Mouse (Mus musculus) left cerebral cortex, postnatal 10 days (tissue): ENCODE data around the gene Mt4. TPM values are rescaled to one million over a fixed set of nuclear protein-coding genes. Genes with fewer than 3 reads are reported as not detected.
A peak's percentile ranks its signal among the peaks of the same experiment; 100 is the strongest.

Source experiments
- DNase-seq, 2 experiments: peaks; one replicate each; pipeline ENCODE4 v3.0.0; 2021 to 2022; ENCODE audit warnings: low spot score in 2 of 2, mixed read lengths in 1 of 2; ENCODE audit errors: extremely low spot score in 1 of 2
- intact Hi-C: fragments of 180-260 bp; cut with DNase I; formaldehyde crosslinking; loops from one replicate; pipeline ENCODE4 v1.15.1; 2025
- total RNA-seq, 2 experiments: library from RNA; stranded (reverse); gene quantifications; 2 replicates each; pipeline ENCODE4 v1.2.3; 2021

Mt4 gene
- total RNA-seq, 2 experiments from 2014 or later, result not detected

DNA sequence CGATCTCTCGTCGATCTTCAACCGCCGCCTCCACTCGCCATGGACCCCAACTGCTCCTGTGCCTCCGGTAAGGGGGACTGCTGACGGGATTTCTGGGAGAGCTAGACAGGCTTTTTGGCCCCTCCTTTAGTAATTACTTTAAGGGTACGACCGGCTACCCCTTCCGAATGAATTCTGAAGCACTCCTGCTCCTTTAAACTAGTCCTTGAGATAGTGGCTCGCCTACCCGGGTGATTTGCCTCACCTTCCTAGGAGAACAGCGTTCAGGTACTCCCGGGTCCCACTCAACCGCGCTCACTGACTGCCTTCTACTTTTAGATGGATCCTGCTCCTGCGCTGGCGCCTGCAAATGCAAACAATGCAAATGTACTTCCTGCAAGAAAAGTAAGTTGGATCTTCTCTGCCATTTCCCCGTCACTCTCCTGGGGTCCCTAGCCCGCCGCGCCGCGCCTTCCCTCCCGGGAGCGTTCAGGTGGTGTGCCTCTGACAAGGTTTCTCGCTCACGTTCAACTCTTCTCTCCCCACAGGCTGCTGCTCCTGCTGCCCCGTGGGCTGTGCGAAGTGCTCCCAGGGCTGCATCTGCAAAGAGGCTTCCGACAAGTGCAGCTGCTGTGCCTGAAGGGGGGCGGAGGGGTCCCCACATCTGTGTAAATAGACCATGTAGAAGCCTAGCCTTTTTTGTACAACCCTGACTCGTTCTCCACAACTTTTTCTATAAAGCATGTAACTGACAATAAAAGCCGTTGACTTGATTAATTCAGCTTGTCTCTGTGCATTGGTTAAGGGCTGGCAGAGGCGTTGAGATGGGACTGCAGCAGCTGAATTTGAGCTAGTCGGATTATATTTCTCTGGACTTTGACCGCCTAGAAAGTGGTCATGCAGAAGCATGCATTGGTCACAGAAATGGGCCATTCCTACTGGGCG is 36.1 kb downstream of the Mt4 start:
- intact Hi-C loops, result no loop called here
- DNase-seq, result peak in 1 of 2 experiments; percentile 43

DNA sequence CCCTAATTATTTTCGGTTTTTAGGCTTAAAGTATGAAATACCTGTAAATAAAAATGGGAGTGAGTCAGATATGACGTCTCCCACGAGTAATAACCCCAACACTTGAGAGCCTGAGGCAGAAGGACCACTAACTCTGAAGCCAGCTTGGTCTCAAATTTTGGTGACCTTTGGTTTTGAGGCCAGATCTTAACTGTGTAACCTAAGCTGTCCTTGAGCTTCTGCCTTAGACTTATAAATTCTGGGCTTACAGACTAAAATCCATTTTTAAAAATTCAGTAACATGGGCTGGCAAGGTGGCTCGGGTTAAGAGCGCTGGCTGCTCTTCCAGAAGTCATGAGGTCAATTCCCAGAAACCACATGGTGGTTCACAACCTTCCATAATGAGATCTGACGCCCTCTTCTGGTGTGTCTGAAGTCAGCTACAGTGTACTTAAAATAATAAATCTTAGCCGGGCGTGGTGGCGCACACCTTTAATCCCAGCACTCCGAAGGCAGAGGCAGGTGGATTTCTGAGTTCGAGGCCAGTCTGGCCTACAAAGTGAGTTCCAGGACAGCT is 36.9 kb downstream of the Mt4 start:
- intact Hi-C loops, result no loop called here
- DNase-seq, result no peak

DNA sequence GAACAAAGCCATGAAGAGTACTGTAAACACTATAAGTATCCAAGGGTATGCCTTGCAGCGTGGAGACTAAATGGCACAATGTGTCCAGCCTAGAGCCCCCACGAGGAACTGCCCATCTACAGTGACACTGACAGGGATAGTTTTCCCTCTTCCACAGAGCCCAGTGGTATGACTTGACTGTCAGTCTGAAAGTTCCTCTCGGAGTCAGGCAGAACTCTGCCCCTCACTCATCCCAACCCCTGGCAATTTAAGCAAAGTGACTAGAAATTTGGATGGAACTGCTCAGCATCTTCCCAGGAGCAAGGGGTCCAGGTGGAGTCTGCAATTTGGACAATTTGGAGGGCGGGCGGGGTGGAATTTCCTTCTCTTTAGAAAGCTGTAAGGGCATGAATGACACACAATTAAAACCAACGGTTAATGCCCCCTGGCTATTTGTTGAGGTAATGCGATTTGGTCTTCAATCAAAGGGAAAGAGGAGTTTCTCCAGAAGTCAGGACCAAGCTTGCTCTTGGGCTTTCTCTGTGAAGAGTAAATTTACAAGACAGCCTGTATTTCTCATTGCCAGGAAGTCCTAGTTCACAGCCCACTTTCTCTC is 37.7 kb downstream of the Mt4 start:
- DNase-seq, result no peak
- intact Hi-C loops, result no loop called here

DNA sequence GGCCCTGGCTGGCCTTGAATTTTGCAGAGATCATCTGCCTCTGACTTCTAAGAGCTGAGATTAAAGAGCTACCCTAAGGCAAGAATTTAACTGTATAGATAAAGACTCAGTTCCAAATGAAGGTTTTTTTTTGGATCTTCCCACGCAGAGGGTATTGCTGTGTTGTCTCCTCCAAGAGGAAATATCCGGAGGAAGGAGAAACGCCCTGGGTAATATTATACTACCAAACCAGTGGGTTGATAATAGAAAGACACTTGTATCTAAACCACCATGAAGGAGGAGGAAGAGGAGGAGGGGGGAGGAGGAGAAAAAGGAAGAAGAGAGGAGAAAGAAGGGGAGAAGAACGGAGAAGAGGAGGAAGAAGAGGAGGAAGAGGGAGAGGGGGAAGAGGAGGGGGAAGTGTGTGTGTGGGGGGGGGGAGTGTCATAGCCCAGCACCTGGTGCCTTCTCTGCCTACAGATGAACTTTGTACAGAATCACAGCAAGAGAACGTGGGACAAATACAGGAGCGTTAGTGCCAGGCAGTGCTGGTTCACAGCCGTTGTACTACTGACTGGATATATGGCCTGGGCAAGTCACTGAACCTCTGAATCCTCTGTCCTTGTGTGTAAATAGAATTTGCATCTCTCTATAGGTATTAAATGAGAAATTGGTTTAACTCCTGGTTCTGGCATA is 40.9 kb downstream of the Mt4 start:
- DNase-seq, result no peak
- intact Hi-C loops, result no loop called here

DNA sequence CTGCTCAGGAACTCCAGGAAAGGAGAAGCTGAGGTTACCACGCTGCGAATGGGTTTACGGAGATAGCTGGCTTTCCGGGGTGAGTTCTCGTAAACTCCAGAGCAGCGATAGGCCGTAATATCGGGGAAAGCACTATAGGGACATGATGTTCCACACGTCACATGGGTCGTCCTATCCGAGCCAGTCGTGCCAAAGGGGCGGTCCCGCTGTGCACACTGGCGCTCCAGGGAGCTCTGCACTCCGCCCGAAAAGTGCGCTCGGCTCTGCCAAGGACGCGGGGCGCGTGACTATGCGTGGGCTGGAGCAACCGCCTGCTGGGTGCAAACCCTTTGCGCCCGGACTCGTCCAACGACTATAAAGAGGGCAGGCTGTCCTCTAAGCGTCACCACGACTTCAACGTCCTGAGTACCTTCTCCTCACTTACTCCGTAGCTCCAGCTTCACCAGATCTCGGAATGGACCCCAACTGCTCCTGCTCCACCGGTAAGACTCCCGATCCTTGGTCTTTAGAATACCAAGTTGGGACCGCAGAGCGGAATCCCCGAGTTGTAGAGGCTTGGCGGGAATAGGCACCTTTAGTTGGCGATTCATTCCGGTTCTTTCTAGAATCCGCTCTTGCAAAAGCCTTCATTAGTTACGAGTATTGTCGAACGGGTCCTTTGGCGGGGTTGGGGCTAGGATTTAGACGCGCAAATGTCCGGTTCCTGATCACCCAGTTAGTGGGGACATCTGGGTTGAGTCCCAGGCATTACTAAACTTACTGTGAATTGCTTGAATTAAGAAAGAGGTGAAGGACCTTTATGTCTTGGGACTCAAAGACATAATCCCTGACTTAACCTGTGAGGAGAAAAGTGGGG is 42.1 kb downstream of the Mt4 start, which contains the start of gene Mt1:
Mt1 (plus strand) TSS at position 226 of the 856 bp plus-strand sequence.
- intact Hi-C loops, result no loop called here

DNA sequence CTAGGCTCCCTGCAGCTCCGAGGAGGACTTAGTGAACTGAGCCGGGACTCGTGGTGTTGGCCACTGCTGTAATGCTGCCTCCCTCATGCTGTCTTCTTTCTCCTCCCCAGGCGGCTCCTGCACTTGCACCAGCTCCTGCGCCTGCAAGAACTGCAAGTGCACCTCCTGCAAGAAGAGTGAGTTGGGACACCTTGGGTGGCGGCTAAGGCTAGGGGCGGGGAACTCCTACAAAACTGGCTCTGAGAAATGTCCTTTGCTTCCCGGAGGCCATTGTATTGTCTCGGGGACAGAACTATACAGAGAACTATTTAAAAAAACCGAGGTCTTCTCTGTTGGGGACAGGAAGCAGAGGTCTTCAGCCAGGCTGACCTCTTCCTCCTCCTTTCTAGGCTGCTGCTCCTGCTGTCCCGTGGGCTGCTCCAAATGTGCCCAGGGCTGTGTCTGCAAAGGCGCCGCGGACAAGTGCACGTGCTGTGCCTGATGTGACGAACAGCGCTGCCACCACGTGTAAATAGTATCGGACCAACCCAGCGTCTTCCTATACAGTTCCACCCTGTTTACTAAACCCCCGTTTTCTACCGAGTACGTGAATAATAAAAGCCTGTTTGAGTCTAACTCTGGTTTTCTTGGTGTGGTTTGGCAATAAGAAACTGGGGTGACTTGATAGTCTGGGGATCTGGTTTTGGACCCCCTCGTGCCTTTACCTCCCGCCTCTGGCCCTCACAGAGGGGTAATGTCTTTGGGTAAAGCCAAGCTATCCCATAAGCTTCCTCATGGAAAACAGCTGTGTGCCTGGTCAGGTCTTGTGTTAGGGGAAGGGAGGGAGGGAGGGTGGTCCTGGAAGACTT is 42.9 kb downstream of the Mt4 start:
- no peak for DNase-seq
- intact Hi-C loops, result no loop called here

More for the DNA sequence above, 42.1 kb downstream of the Mt4 start, which contains the start of gene Mt1:
- peak; percentile 79 to 95 for DNase-seq

DNA sequence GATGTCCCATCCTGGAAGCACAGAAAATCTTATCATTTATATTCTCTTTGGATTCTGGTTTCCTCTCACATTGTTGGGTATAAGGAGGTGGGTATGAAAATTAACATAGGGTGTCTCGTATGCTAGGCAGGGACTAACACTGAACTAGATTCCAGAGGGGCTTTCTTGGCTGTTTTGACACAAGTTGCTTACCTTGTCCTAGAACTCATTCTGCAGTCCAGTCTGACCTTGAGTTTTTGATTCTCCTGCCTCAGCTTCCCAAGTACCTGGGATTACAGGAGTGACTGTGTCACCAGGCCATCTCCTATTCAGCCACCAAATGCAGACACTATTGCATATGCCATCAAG is 43.5 kb downstream of the Mt4 start:
- DNase-seq, result no peak
- intact Hi-C loops, result no loop called here

DNA sequence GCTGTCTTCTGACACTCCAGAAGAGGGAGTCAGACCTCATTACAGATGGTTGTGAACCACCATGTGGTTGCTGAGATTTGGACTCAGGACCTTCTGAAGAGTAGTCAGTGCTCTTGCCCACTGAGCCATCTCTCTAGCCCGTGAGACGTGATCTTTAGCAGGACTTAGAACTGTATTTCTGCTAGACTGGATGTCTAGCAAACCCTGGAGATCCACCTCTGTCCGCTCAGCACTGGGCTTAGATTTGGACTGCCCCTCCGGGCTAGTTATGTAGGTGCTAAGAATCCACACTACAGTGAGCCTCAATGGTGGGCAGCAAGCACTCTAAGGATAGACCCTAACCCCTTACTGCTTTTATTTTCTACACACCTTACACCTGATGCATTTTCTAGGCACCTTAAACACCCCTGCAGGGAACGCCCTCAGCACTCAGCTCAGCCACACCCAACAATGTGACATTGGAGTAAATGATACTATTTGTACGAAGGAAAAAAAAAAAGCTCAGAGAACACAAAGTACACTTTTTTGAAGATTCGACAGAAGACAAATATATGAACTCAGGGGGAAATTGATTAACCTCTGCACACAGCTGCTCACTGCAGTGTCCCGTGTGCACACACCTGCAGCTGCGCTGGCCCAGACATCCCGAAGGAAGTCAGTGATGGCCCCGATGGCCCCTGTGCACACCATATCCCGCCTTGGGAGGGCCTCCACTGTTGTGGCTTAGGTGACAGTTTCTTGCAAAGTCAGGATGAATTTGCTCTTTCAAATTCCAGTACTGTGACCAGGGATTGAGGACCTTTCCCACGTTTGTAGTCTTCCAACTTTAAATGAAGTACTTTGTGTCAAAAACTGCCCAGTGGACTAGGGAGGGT is 45.3 kb downstream of the Mt4 start:
- DNase-seq, result no peak
- intact Hi-C loops, result no loop called here

DNA sequence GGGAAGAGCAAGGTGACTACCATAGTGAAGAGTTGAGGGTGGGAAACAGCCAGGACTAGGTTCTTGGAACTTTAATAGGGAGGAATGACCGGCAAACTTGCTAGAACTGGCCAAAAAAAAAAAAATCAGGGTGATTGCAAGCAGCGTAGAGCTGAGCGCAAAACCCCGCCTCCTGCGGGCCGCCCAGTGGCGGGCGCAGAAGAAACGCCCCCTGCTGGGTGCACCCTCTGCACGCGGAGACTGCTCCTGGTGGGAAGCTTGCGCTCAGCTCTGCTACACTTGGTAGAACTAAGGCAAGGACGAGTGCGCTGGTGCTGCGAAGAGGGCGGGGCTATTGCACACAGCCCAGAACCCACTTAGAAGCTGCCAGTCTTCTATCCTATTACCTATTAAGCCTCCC is 46.1 kb downstream of the Mt4 start:
- DNase-seq, result peak in 1 of 2 experiments; percentile 84
- intact Hi-C loops, result no loop called here

DNA sequence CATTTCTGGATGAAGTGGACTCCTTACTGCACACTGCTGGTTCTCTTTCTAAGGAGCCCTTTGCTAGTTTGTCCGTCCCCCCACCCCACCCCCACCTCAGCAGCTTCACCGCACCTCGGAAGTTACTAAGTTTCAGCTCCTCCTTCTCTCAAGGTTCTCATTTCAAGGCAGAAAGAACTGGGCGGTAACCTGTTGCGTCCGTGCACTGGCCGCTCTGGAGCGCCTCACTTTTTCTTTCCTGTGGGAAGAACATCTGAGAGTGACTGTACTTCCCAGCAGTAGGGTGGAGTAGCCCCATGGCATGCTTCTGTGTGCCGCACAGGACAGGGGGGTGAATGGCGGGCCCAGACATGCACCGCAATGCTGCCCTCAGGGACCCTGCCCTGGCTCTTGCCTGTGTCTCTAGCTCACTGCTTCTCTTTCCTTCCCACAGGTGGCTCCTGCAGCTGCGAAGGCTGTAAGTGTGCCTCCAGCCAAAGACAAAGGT is 47.4 kb downstream of the Mt4 start:
- intact Hi-C loops, result no loop called here
- DNase-seq, result no peak

DNA sequence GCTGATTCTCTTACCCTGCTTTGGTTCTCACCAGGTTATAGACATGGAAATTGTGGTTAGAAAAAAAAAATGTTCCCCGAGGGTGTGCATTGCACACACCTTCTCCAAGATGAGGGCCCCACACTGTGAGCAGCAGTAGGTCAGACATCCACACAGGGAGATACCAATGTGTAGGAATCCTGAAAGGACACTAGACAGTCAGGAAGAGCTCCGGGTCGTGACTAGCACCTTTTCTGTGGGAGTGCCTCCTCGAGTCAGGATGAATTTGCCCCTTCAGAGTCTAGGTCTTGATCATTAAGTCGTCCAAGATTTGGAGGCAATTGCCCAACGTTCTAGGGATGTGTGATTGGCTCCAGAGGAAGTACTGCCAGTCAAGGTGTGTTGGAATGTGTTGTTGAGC is 48.8 kb downstream of the Mt4 start:
- intact Hi-C loops, result no loop called here
- no peak for DNase-seq

DNA sequence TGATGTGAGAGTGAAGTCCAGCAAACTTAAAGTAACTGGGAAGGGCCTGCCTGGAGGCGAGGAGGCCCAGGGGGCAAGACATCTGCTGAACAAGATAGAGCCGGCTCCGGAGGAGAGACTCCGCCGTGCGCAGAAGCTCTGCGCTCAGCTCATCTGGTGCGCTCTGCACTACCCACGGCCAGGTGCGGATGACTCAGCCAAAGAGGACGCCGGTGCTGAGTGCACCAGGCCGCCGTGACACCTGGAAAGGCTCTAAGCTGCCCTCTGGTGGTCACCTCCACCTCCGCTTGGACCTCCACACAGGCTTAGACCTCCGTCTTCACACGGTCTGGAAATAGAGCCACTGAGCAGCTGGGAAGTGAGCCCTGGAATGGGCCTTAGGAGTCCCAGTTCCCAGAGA is 49.5 kb downstream of the Mt4 start:
- intact Hi-C loops, result no loop called here
- peak in 1 of 2 experiments; percentile 72 for DNase-seq

DNA sequence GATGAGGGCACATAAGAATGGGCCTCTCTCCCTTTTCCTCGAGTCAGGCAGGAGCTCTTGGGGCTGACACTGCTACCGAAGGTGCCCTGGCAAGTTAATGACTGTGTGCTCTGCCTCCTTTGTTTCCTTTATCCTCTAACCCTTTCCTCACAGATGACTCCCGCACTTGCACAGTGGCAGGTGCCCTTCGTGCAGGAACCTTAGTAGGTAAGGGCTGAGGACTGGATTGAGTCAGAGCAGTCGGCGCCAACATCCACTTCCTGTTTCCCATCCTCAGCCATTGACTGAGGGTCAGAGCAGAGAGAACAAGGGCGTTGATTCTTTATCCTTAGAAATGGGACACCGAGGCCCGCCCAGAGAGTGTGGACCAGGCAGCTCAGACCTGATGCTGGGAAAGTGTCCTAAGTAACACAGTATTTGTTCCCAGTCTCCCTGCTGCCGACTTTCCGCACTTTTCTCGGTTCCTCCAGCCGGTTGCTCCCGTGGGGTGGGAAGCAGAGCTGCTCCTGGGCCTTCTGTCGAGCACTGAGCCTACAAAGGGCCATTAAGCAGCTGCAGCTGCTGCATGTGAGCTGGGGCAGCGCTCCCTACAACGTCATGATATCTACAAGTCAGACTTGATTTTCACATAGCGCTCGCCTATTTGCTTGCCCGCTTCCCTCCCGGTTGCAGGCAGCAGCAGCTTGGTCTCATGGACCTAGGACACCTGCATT is 50.4 kb downstream of the Mt4 start:
- intact Hi-C loops, result no loop called here
- DNase-seq, result no peak
